Mouse (Mus musculus) CH12.LX (cell line): ENCODE measurements at regions not wholly inside any gene's neighbourhood (a gene's known extent, or its start where the extent isn't known, plus 50 kb on each side); places are given as distances from the start of the nearest gene placed in this dataset.

Source experiments
- BHLHE40 ChIP-seq: IDR thresholded peaks from 2 replicates; pipeline ENCODE4 v1.6.1; 2011; ENCODE audit warnings: mild to moderate bottlenecking, low read depth, low read length, improper control_type of control experiment
- CHD2 ChIP-seq: IDR thresholded peaks from 2 replicates; pipeline ENCODE4 v1.6.1; 2011; ENCODE audit warnings: low read length, improper control_type of control experiment
- CTCF ChIP-seq, 2 experiments: IDR thresholded peaks in 1 of 2; conservative IDR thresholded peaks in 1 of 2; 2 replicates each; pipeline ENCODE4 v1.5.1; 2011 to 2012; ENCODE audit warnings: low read depth in 2 of 2, low read length in 2 of 2, improper control_type of control experiment in 1 of 2, inconsistent platforms in 1 of 2, mild to moderate bottlenecking in 1 of 2, moderate library complexity in 1 of 2
- E2F4 ChIP-seq: IDR thresholded peaks from 2 replicates; pipeline ENCODE4 v1.6.1; 2011; ENCODE audit warnings: low read depth, low read length, improper control_type of control experiment; ENCODE audit not compliant: insufficient replicate concordance
- EP300 ChIP-seq: IDR thresholded peaks from 2 replicates; pipeline ENCODE4 v1.6.1; 2011; ENCODE audit warnings: low read length, improper control_type of control experiment
- HCFC1 ChIP-seq: IDR thresholded peaks from 2 replicates; pipeline ENCODE4 v1.6.1; 2012; ENCODE audit warnings: low read depth, mild to moderate bottlenecking, inconsistent platforms, low read length, improper control_type of control experiment
- JUN ChIP-seq: IDR thresholded peaks from 2 replicates; pipeline ENCODE4 v1.6.1; 2011; ENCODE audit warnings: low read depth, mild to moderate bottlenecking, low read length, improper control_type of control experiment, moderate library complexity; ENCODE audit not compliant: insufficient read depth
- POLR2A ChIP-seq: IDR thresholded peaks from 2 replicates; pipeline ENCODE4 v1.6.1; 2011; ENCODE audit warnings: low read depth, mild to moderate bottlenecking, improper control_type of control experiment, low read length
- SIN3A ChIP-seq: IDR thresholded peaks from 2 replicates; pipeline ENCODE4 v1.6.1; 2012; ENCODE audit warnings: low read length, improper control_type of control experiment, inconsistent platforms
- SMC3 ChIP-seq: IDR thresholded peaks from 2 replicates; pipeline ENCODE4 v1.6.1; 2011; ENCODE audit warnings: low read depth, low read length, improper control_type of control experiment
- TCF12 ChIP-seq: IDR thresholded peaks from 2 replicates; pipeline ENCODE4 v1.6.1; 2014; ENCODE audit warnings: low read depth, mild to moderate bottlenecking, inconsistent platforms, low read length, improper control_type of control experiment
- USF1 ChIP-seq: IDR thresholded peaks from 2 replicates; pipeline ENCODE4 v1.6.1; 2014; ENCODE audit warnings: low read depth, mild to moderate bottlenecking, inconsistent platforms, low read length, improper control_type of control experiment
- ZKSCAN1 ChIP-seq: IDR thresholded peaks from 2 replicates; pipeline ENCODE4 v1.6.1; 2012; ENCODE audit warnings: low read depth, inconsistent platforms, low read length, improper control_type of control experiment, borderline replicate concordance

- no peak for TF ChIP-seq CTCF (conservative IDR thresholded peaks at IDR 0.05 in 1 of 2, IDR thresholded peaks at IDR 0.05 in 1 of 2; ENCODE audit: low read depth in 2 of 2, low read length in 2 of 2)
- no peak for TF ChIP-seq POLR2A
- no peak for TF ChIP-seq SMC3
- TF ChIP-seq HCFC1, result no peak
- TF ChIP-seq ZKSCAN1, result no peak
- no peak for TF ChIP-seq USF1
- TF ChIP-seq JUN, result no peak
- TF ChIP-seq E2F4, result no peak
- no peak for TF ChIP-seq SIN3A
- no peak for TF ChIP-seq CHD2
- no peak for TF ChIP-seq TCF12
- no peak for TF ChIP-seq EP300
- no peak for TF ChIP-seq BHLHE40
Measured at GRCm38 (mm10) chr3:60884027-60884426, 118.6 kb upstream of the P2ry1 start.
